Mouse (Mus musculus) liver, embryonic 14.5 days (tissue): ENCODE measurements around the gene Tecr. TPM values are rescaled to one million over a fixed set of nuclear protein-coding genes. Genes with fewer than 3 reads are reported as not detected.

Source experiments
- ATAC-seq: fragments of 200-750 bp; cut with Nextera tagmentation; 2 replicates; pipeline ENCODE4 v1.8.0; 2017; ENCODE audit warnings: moderate number of reproducible peaks, mild to moderate bottlenecking, moderate library complexity; ENCODE audit not compliant: insufficient read depth
- DNase-seq, 3 experiments: peaks; one replicate each; pipeline ENCODE4 v3.0.0-alpha.2; 2012 to 2013; ENCODE audit warnings: low read depth in 3 of 3, low spot score in 3 of 3
- H3K27ac ChIP-seq: fragments of 300-500 bp; sonication (generic); 2 replicates; pipeline ENCODE4 v1.5.1; 2014; ENCODE audit warnings: moderate library complexity, mild to moderate bottlenecking, control low read depth, inconsistent platforms
- H3K27me3 ChIP-seq: fragments of 300-500 bp; sonication (generic); 2 replicates; pipeline ENCODE4 v1.6.1; 2014; ENCODE audit warnings: mild to moderate bottlenecking, low read length, moderate library complexity; ENCODE audit not compliant: control insufficient read depth, insufficient read depth
- H3K36me3 ChIP-seq: fragments of 300-500 bp; sonication (generic); replicated peaks from 2 replicates; pipeline ENCODE4 v1.6.1; 2014; ENCODE audit warnings: low read depth; ENCODE audit not compliant: control insufficient read depth, insufficient read depth
- H3K4me1 ChIP-seq, 2 experiments: fragments of 200-500 bp in 1 of 2; fragments of 300-500 bp in 1 of 2; sonication (generic) in 1 of 2; replicated peaks; 2 replicates each; pipeline ENCODE4 v1.6.1; 2012 to 2014; ENCODE audit warnings: antibody characterized with exemption in 1 of 2, inconsistent platforms in 1 of 2, low read length in 1 of 2; ENCODE audit not compliant: control insufficient read depth in 2 of 2, insufficient read depth in 2 of 2
- H3K4me2 ChIP-seq: fragments of 300-500 bp; sonication (generic); 2 replicates; pipeline ENCODE4 v1.6.1; 2014; ENCODE audit warnings: low read depth, mild to moderate bottlenecking, control low read depth, moderate library complexity
- H3K4me3 ChIP-seq, 2 experiments: fragments of 200-500 bp in 1 of 2; fragments of 300-500 bp in 1 of 2; sonication (generic) in 1 of 2; 2 replicates each; pipeline ENCODE4 v1.5.1; 2012 to 2014; ENCODE audit warnings: low read depth in 2 of 2, low read length in 2 of 2, mild to moderate bottlenecking in 2 of 2, control low read depth in 1 of 2, inconsistent platforms in 1 of 2, moderate library complexity in 1 of 2; ENCODE audit not compliant: insufficient read depth in 1 of 2
- H3K9ac ChIP-seq: fragments of 300-500 bp; sonication (generic); replicated peaks from 2 replicates; pipeline ENCODE4 v1.6.1; 2014; ENCODE audit warnings: mild to moderate bottlenecking, control low read depth, moderate library complexity
- H3K9me3 ChIP-seq: fragments of 300-500 bp; sonication (generic); 2 replicates; pipeline ENCODE4 v1.6.1; 2016; ENCODE audit warnings: low read length, mixed read lengths; ENCODE audit not compliant: control insufficient read depth
- CTCF ChIP-seq: IDR thresholded peaks from 2 replicates; pipeline ENCODE4 v1.5.1; 2016; ENCODE audit warnings: antibody characterized with exemption, low read depth, control low read depth
- EP300 ChIP-seq: IDR thresholded peaks from 2 replicates; pipeline ENCODE4 v1.6.1; 2016; ENCODE audit warnings: antibody characterized with exemption, low read depth
- WGBS: fragments of 180-500 bp; shearing (Covaris S2); extraction: QIAGEN DNeasy Blood & Tissue Kit; methylation state at CpG from one replicate; pipeline ENCODE4 v1.1.7; 2014; ENCODE audit not compliant: insufficient replicate concordance; 5-methylcytosine and 5-hydroxymethylcytosine counted together
- polyA plus RNA-seq, 2 experiments: library from polyadenylated mRNA; depleted of rRNA in 1 of 2; stranded (reverse) in 1 of 2; unstranded in 1 of 2; fragments of >200 nt; fragmentation: Nextera tagmentation in 1 of 2; extraction: Ambion mirVana in 1 of 2; gene quantifications; 2 replicates each; pipeline versions ENCODE4 v1.2.1 to v1.2.3; 2012 to 2014

The Tecr gene
- polyA plus RNA-seq (2012; rRNA removed) = 176 and 217 TPM in 2 replicates
- polyA plus RNA-seq (2014; fragmentation: Nextera tagmentation; extraction: Ambion mirVana) = 294 and 325 TPM in 2 replicates

DNA sequence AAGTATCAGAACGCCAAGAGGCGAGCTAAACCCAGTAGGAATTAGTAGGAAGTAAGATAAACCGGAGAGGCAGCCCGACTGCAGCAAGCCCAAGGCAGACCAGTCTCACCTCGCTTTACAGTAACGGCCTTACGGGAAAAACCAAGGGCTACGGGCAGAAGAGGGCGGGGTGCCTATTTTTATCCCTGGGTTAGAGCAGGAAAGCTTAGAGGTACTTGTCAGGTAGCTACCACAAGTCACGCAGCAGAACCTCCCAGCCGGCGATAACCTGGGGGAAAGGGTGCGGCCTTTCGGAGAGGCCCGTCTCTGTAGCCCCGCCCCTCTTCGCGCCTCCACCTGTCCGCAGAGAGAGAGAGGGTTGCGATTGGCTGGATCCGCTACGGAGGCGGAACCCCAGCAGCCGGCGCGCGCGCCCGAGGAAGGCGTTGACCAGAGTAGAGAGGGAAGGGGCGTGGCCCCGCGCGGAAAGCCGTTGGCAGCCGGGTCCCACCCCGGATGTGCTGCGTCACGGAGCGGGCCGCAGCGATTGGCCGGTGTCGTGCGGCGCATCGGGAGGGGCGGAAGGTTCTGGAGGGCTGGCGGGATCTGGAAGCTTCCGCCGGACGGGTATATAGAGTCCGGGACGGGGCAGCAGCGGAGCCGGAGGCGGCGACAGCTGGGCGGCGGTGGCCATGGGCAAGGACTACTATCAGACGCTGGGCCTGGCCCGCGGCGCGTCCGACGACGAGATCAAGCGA lies at the start of gene Tecr, which contains the start of gene Dnajb1:
TSS of gene Tecr (minus strand) at position 311 of the 737 bp plus-strand sequence.
TSS of gene Dnajb1 (plus strand) at position 533 of the 737 bp plus-strand sequence.
- H3K4me3 ChIP-seq = peak within 1 kb of the TSS; percentile 88 to 99
- no peak for TF ChIP-seq CTCF
- TF ChIP-seq EP300 = peak; percentile 47
- 1% methylated on average over 69 of the region's 69 CpGs for WGBS
- peak within 1 kb of the TSS; percentile 93 for H3K4me2 ChIP-seq
- H3K9ac ChIP-seq = peak within 1 kb of the TSS; percentile 97
- no peaks in the 10 kb centered on the region for H3K27me3 ChIP-seq
- H3K27ac ChIP-seq = peak within 1 kb of the TSS; percentile 98
- ATAC-seq (peak; percentile 93), DNase-seq (peak; percentile 99)
- H3K4me1 ChIP-seq = peaks cover 13 to 19% of the 10 kb centered on the region in 2 experiments
- H3K9me3 ChIP-seq = no peaks in the 10 kb centered on the region
- H3K36me3 ChIP-seq = peaks cover 34% of the 10 kb centered on the region

DNA sequence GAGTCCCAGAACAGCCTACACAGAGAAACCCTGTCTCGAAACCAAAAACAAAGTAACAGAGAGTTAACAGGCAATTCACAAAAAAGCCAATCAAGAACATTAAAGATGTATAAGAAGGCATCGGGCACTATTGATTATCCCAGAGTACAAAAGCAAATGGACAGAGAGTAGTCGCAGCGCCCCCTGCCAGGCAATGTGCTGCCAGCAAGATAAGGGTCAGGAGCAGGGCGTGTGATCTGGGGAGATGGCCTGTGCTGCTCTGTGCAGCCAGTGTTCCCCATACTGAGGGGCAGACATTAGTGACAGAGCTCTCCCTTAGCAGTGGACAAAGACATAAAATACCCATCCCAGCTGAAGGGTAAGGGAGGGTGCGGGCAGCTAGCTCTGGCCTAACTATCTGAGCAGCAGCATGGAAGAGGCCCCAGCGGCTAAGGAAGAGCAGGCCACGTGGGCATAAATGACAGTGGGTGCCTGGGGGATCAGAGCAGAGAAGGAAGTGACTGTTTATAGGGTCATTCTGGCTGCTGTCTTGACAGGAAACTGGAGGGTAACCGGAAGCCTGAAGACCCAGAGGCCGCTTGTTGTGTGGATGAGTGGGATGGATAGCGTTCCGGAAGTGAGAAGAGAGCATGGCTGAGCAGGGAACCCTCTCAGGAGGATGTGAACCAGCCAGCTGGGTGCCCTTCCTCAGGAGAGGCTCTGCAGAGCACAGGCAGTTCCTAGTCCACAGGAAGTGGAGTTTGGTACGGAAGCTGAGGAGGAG lies 48.9 kb upstream of the Tecr start:
- ATAC-seq (peak; percentile 16; the same call in 1 of the 2 replicates), DNase-seq (peak in 1 of 3 experiments; percentile 56)
- Histone ChIP-seq H3K4me3 (no peak overlapping the region), H3K4me1 (peaks cover 16 to 35% of the 10 kb centered on the region in 2 experiments), H3K9me3 (no peaks in the 10 kb centered on the region), H3K27me3 (no peaks in the 10 kb centered on the region), H3K9ac (0 out of 2 replicates have a peak overlapping the region, but pooled peaks have one; percentile 16), H3K4me2 (peak overlapping the region; percentile 26), H3K36me3 (no peaks in the 10 kb centered on the region), H3K27ac (no peak overlapping the region; the same call in 1 of the 2 replicates)
- WGBS = 37% methylated on average over 13 of the region's 13 CpGs
- TF ChIP-seq CTCF = peak; percentile 87
- peak; percentile 40 for TF ChIP-seq EP300

DNA sequence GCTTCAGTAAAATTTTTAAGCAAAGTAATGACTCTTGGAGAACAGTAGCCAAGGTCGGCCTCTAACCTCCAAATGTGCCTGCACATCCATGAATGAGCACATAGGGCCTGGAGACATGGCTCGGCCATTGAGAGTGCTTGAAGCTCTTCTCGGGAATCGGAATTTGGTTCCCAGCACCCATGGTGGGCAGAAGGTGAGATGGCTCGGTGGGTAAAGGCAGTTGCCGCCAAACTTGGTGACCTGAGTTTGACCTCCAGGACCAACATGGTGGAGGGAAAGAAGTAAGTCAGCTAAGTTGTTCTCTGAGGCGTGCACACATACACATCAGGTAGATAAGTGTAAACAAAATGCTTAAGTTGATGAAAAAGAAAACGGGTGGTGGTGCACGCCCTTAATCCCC lies 48.3 kb upstream of the Tecr start:
- H3K9ac ChIP-seq = no peak overlapping the region
- no peaks in the 10 kb centered on the region for H3K9me3 ChIP-seq
- H3K4me1 ChIP-seq = peaks cover 17 to 36% of the 10 kb centered on the region in 2 experiments
- DNase-seq (no peak), ATAC-seq (no peak)
- H3K36me3 ChIP-seq = no peaks in the 10 kb centered on the region
- no peak overlapping the region for H3K4me2 ChIP-seq
- no peak overlapping the region for H3K4me3 ChIP-seq
- TF ChIP-seq CTCF (no peak), EP300 (no peak)
- 75% methylated on average over 9 of the region's 9 CpGs for WGBS
- H3K27me3 ChIP-seq = no peaks in the 10 kb centered on the region
- H3K27ac ChIP-seq = no peak overlapping the region

DNA sequence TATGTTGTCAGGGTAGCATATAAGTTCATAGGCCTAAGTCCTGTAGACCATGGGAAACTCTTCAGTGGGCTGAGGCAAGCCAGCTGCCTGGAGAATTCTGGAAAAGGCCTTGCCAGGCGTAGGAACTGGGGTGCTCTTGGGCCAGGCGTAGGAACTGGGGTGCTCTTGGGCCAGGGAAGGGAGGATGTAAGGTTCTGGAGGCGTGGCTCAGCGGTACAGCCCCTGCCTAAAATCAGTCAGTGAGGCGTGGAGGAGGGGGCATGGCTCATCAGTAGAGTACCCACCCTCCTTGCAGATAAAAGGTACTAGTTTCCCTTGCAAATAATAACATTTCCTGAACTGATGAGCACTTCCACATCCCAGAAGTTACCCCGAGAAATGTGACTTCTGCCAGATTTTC lies 47.0 kb upstream of the Tecr start:
- no peak for ATAC-seq
- Histone ChIP-seq H3K27ac (no peak overlapping the region), H3K9me3 (no peaks in the 10 kb centered on the region), H3K36me3 (no peaks in the 10 kb centered on the region), H3K4me1 (peaks cover 17 to 36% of the 10 kb centered on the region in 2 experiments), H3K4me2 (no peak overlapping the region), H3K27me3 (no peaks in the 10 kb centered on the region), H3K4me3 (no peak overlapping the region), H3K9ac (no peak overlapping the region)
- DNase-seq = no peak
- TF ChIP-seq EP300 (no peak), CTCF (no peak)
- 81% methylated on average over 6 of the region's 6 CpGs for WGBS

DNA sequence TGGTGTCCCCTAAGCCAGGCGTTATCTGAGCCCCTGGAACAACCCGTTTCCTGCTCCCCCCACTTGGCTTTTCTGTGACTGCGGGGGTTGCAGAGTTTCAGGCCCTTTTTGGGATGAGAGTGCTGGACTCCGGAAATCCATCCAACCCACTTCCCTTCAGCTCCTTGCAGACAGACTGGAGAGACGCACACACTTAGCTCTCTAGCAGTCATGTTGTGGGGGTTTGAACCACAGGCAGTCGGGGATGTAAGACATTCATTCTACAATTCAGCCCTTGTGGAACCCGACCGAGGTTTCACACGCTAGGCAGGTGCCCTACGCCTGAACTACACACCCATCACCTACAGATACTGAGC lies 45.9 kb upstream of the Tecr start:
- DNase-seq (no peak), ATAC-seq (no peak)
- H3K9ac ChIP-seq = peak overlapping the region; percentile 91
- H3K9me3 ChIP-seq = no peaks in the 10 kb centered on the region
- no peaks in the 10 kb centered on the region for H3K36me3 ChIP-seq
- TF ChIP-seq CTCF = no peak
- no peak for TF ChIP-seq EP300
- peak overlapping the region; percentile 98 for H3K4me2 ChIP-seq
- 18% methylated on average over 10 of the region's 10 CpGs for WGBS
- H3K27me3 ChIP-seq = no peaks in the 10 kb centered on the region
- peak overlapping the region; percentile 7 for H3K27ac ChIP-seq
- peak overlapping the region; percentile 89 to 97 for H3K4me3 ChIP-seq
- peaks cover 17 to 36% of the 10 kb centered on the region in 2 experiments for H3K4me1 ChIP-seq
